Comparison of ENCODE assay signal across 22 mouse cellular contexts in the genomic region with DNA sequence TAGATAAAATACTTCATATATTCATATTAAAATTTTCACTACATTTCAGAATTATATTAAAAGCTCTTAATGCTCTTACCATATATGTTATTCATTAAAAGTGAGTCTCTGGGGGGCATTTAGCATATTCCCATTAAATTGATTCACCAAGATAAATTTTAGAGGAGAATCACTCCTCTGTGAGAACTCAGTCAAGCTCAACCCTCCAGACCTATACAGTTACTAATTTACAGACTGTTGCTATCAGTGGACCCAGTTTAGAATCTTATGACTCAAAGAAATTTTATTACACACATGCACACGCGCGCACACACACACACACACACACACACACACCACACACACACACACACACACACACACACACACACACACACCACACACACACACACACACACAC.
DNase-seq lines count a peak whose midpoint lies in the region; ATAC-seq and TF ChIP-seq lines count a peak whose summit lies in the region.
"Had no signal": no experiment of that assay in that cellular context is flagged by ENCODE, and none has a peak within 500 bp of the region (broad histone marks: within the 10 kb centered on the region; RNA-seq: fewer than 3 reads in every experiment).

No protein-coding gene starts in this region.

- H3K27ac ChIP-seq in kidney, embryonic 15.5 days = no peak overlapping the region
- H3K27ac ChIP-seq in kidney, embryonic 16.5 days (ENCODE audit: low read length) = no peak overlapping the region
- no peak overlapping the region for H3K27ac ChIP-seq in kidney, adult 2 months (ENCODE audit: insufficient read depth, low read depth, low read length)
- H3K27ac ChIP-seq in kidney, postnatal 0 days = no peak overlapping the region

- WGBS in kidney, embryonic 15.5 days = 70% methylated on average over 3 of the region's 3 CpGs
- 69% methylated on average over 3 of the region's 3 CpGs for WGBS in kidney, embryonic 16.5 days
- 58% methylated on average over 3 of the region's 3 CpGs for WGBS in kidney, adult 2 months
- 67% methylated on average over 3 of the region's 3 CpGs for whole genome bisulfite sequencing in kidney, postnatal 0 days

- H3K9me3 ChIP-seq in kidney, embryonic 15.5 days (replicated peaks) = no peaks in the 10 kb centered on the region
- no peaks in the 10 kb centered on the region for H3K9me3 ChIP-seq in kidney, embryonic 16.5 days (ENCODE audit: low read length)
- H3K9me3 ChIP-seq in kidney, postnatal 0 days (replicated peaks; ENCODE audit: low read length) = no peaks in the 10 kb centered on the region
- H3K9me3 ChIP-seq: G1E had no signal

- TF ChIP-seq CTCF in kidney, adult 2 months (conservative IDR thresholded peaks at IDR 0.05; ENCODE audit: insufficient read depth, insufficient read length, low read depth, low read length) = no peak
- TF ChIP-seq CTCF in kidney, postnatal 0 days (IDR thresholded peaks at IDR 0.05; ENCODE audit: low read depth) = no peak

- no peak overlapping the region for H3K4me3 ChIP-seq in kidney, embryonic 15.5 days (replicated peaks)
- H3K4me3 ChIP-seq in kidney, embryonic 16.5 days (ENCODE audit: low read length) = no peak overlapping the region
- H3K4me3 ChIP-seq in kidney, adult 2 months (ENCODE audit: insufficient read depth, low read depth, low read length) = no peak overlapping the region
- H3K4me3 ChIP-seq in kidney, postnatal 0 days (replicated peaks; ENCODE audit: low read depth, low read length) = no peak overlapping the region

- peak; percentile 80 for ATAC-seq in kidney, embryonic 15.5 days (replicated peaks; ENCODE audit: low FRiP score)
- ATAC-seq in kidney, embryonic 16.5 days (ENCODE audit: low FRiP score, low TSS enrichment) = peak; percentile 77; the same call in 1 of the 2 replicates
- 0 out of 2 replicates have a peak, but pooled peaks have one; percentile 46 for ATAC-seq in kidney, postnatal 0 days (replicated peaks; ENCODE audit: low FRiP score, low read depth)
- ATAC-seq: activated CD4-positive, CD25-positive, alpha-beta regulatory T cell, adult 4 months; CD4-positive, CD25-positive, alpha-beta regulatory T cell, adult 4 months; Patski had no signal

- H3K9ac ChIP-seq in kidney, embryonic 15.5 days = no peak overlapping the region
- H3K9ac ChIP-seq in kidney, embryonic 16.5 days (replicated peaks; ENCODE audit: low read length) = no peak overlapping the region
- no peak overlapping the region for H3K9ac ChIP-seq in kidney, postnatal 0 days (ENCODE audit: low read depth, low read length)

- DNase-seq in heart, adult 11 months = peak; percentile 16
- DNase-seq in heart, postnatal 36 days = no peak
- no peak for DNase-seq in kidney, adult 9 months
- no peak for DNase-seq in kidney, adult 2 months
- DNase-seq in kidney, postnatal 0 days (ENCODE audit: low spot score) = no peak
- no peak for DNase-seq in kidney, postnatal 10 days
- DNase-seq: adrenal gland, adult 2 months; adrenal gland, adult 8-10 months; adrenal gland, postnatal 10 days; adrenal gland, postnatal 14 days; adrenal gland, postnatal 25 days; adrenal gland, postnatal 36 days; B cell, adult 2 months; cerebellum, adult 11 months; cerebellum, adult 11-12 months had no signal

- TF ChIP-seq POLR2A in kidney, adult 2 months (IDR thresholded peaks at IDR 0.05; ENCODE audit: low read depth, low read length) = no peak

- no peaks in the 10 kb centered on the region for H3K36me3 ChIP-seq in kidney, embryonic 15.5 days
- H3K36me3 ChIP-seq in kidney, embryonic 16.5 days (ENCODE audit: insufficient read depth, low read length) = no peaks in the 10 kb centered on the region
- no peaks in the 10 kb centered on the region for H3K36me3 ChIP-seq in kidney, adult 2 months (ENCODE audit: control insufficient read depth, insufficient read depth, low read length)
- H3K36me3 ChIP-seq in kidney, postnatal 0 days (ENCODE audit: insufficient read depth, low read length) = no peaks in the 10 kb centered on the region
- H3K36me3 ChIP-seq: G1E had no signal

- no peak overlapping the region for H3K4me2 ChIP-seq in kidney, embryonic 15.5 days
- no peak overlapping the region for H3K4me2 ChIP-seq in kidney, embryonic 16.5 days (replicated peaks; ENCODE audit: low read depth, low read length)
- no peak overlapping the region for H3K4me2 ChIP-seq in kidney, postnatal 0 days (ENCODE audit: low read length)

- no peaks in the 10 kb centered on the region for H3K27me3 ChIP-seq in kidney, embryonic 15.5 days
- H3K27me3 ChIP-seq in kidney, embryonic 16.5 days (ENCODE audit: insufficient read depth, low read length) = no peaks in the 10 kb centered on the region
- no peaks in the 10 kb centered on the region for H3K27me3 ChIP-seq in kidney, adult 2 months (replicated peaks; ENCODE audit: control insufficient read depth, insufficient read depth, low read length)
- no peaks in the 10 kb centered on the region for H3K27me3 ChIP-seq in kidney, postnatal 0 days (ENCODE audit: insufficient read depth, low read length)
- H3K27me3 ChIP-seq: CH12.LX, Patski had no signal

- peaks cover 4% of the 10 kb centered on the region; the same call in 1 of the 2 replicates for H3K4me1 ChIP-seq in kidney, embryonic 15.5 days
- peaks cover 8% of the 10 kb centered on the region for H3K4me1 ChIP-seq in kidney, embryonic 16.5 days (ENCODE audit: insufficient read depth, low read length)
- no peaks in the 10 kb centered on the region for H3K4me1 ChIP-seq in kidney, adult 2 months (ENCODE audit: control insufficient read depth, insufficient read depth, low read length)
- no peaks in the 10 kb centered on the region for H3K4me1 ChIP-seq in kidney, postnatal 0 days (replicated peaks; ENCODE audit: insufficient read depth, low read length)

- intact Hi-C loops in heart, postnatal 36 days (cut with DNase I) = no loop called here
